In genomic region chr16:13376947-13377486, GRCm38 (mm10) we compare ENCODE assay signal across 12 mouse cellular contexts.
"Had no signal": no experiment of that assay in that cellular context is flagged by ENCODE, and none has a peak within 500 bp of the region (broad histone marks: within the 10 kb centered on the region; RNA-seq: fewer than 3 reads in every experiment).

No protein-coding gene starts in this region.

- H3K27ac ChIP-seq: limb, embryonic 10.5 days; liver, embryonic 15.5 days; midbrain, embryonic 13.5 days had no signal

- H3K4me3 ChIP-seq: limb, embryonic 10.5 days; liver, embryonic 15.5 days; midbrain, embryonic 13.5 days; stomach, embryonic 15.5 days had no signal

- ATAC-seq: lung, postnatal 0 days; midbrain, embryonic 13.5 days had no signal

- H3K9me3 ChIP-seq: limb, embryonic 10.5 days; liver, embryonic 15.5 days; midbrain, embryonic 13.5 days; stomach, embryonic 15.5 days had no signal

- DNase-seq: kidney, postnatal 25 days; layer of hippocampus, adult 9-11 months; lung, adult 2 months; lung, postnatal 36 days; right cerebral cortex, postnatal 14 days; thymus, postnatal 36 days had no signal

- H3K4me2 ChIP-seq: liver, embryonic 11.5 days; liver, embryonic 15.5 days; midbrain, embryonic 13.5 days; stomach, embryonic 15.5 days had no signal

- H3K9ac ChIP-seq: liver, embryonic 15.5 days; midbrain, embryonic 13.5 days; stomach, embryonic 15.5 days had no signal

- H3K27me3 ChIP-seq: liver, embryonic 15.5 days; midbrain, embryonic 13.5 days; stomach, embryonic 15.5 days had no signal

- H3K36me3 ChIP-seq: limb, embryonic 10.5 days; liver, embryonic 15.5 days; midbrain, embryonic 13.5 days had no signal
